Mouse (Mus musculus) left cerebral cortex, postnatal 10 days (tissue): ENCODE measurements around the gene Nr1h4. TPM values are rescaled to one million over a fixed set of nuclear protein-coding genes. Genes with fewer than 3 reads are reported as not detected.

ENCODE experiments used
- DNase-seq, 2 experiments: peaks; one replicate each; pipeline ENCODE4 v3.0.0; 2021 to 2022; ENCODE audit warnings: low spot score in 2 of 2, mixed read lengths in 1 of 2; ENCODE audit errors: extremely low spot score in 1 of 2
- intact Hi-C: fragments of 180-260 bp; cut with DNase I; formaldehyde crosslinking; loops from one replicate; pipeline ENCODE4 v1.15.1; 2025
- total RNA-seq, 2 experiments: library from RNA; stranded (reverse); gene quantifications; 2 replicates each; pipeline ENCODE4 v1.2.3; 2021

Gene Nr1h4
- total RNA-seq, 2 experiments from 2014 or later: 0.17 to 0.34 TPM

- intact Hi-C loops: no loop called here
- DNase-seq: no peak
Observed at GRCm38 (mm10) chr10:89486995-89487742, 46.2 kb downstream of the Nr1h4 start.

GRCm38 (mm10) chr10:89484907-89485306 lies 48.5 kb downstream of the Nr1h4 start:
- DNase-seq: no peak
- intact Hi-C loops: no loop called here

GRCm38 (mm10) chr10:89483812-89484602 lies 49.4 kb downstream of the Nr1h4 start:
- no peak for DNase-seq
- intact Hi-C loops: no loop called here

- intact Hi-C loops: no loop called here
- no peak for DNase-seq
Observed at GRCm38 (mm10) chr10:89483113-89483512, 50.3 kb downstream of the Nr1h4 start.

GRCm38 (mm10) chr10:89482142-89482681 lies 51.2 kb downstream of the Nr1h4 start:
- intact Hi-C loops: no loop called here
- DNase-seq: no peak

- intact Hi-C loops: no loop called here
- no peak for DNase-seq
Observed at GRCm38 (mm10) chr10:89481638-89482037, 51.7 kb downstream of the Nr1h4 start.

GRCm38 (mm10) chr10:89478766-89479165 lies 54.6 kb downstream of the Nr1h4 start:
- intact Hi-C loops: no loop called here
- DNase-seq: no peak

- intact Hi-C loops: no loop called here
- DNase-seq: no peak
Observed at GRCm38 (mm10) chr10:89470596-89471353, 62.6 kb downstream of the Nr1h4 start.

GRCm38 (mm10) chr10:89464760-89465405 lies 68.5 kb downstream of the Nr1h4 start:
- DNase-seq: no peak
- intact Hi-C loops: loop anchor here (5.0 kb wide), 1 partner anchor 138 kb away; no protein-coding TSS in a partner anchor

- intact Hi-C loops: loop anchor here (5.0 kb wide), 1 partner anchor 136 kb away; no protein-coding TSS in a partner anchor
Observed at GRCm38 (mm10) chr10:89462890-89463289, 70.5 kb downstream of the Nr1h4 start.

GRCm38 (mm10) chr10:89461856-89462507 lies 71.4 kb downstream of the Nr1h4 start:
- intact Hi-C loops: loop anchor here (2.0 to 5.0 kb wide), 2 partner anchors 135 to 169 kb away; no protein-coding TSS in a partner anchor
- peak; percentile 78 to 89 for DNase-seq

More at GRCm38 (mm10) chr10:89462890-89463289, 70.5 kb downstream of the Nr1h4 start:
- no peak for DNase-seq

- no peak for DNase-seq
- intact Hi-C loops: loop anchor here (2.0 to 5.0 kb wide), 2 partner anchors 134 to 170 kb away; no protein-coding TSS in a partner anchor
Observed at GRCm38 (mm10) chr10:89460972-89461371, 72.4 kb downstream of the Nr1h4 start.

GRCm38 (mm10) chr10:89458770-89459169 lies 74.6 kb downstream of the Nr1h4 start:
- no peak for DNase-seq
- intact Hi-C loops: no loop called here

- intact Hi-C loops: no loop called here
- no peak for DNase-seq
Observed at GRCm38 (mm10) chr10:89453794-89454193, 79.6 kb downstream of the Nr1h4 start.

- no peak for DNase-seq
- intact Hi-C loops: no loop called here
Observed at GRCm38 (mm10) chr10:89453068-89453641, 80.2 kb downstream of the Nr1h4 start.

- intact Hi-C loops: no loop called here
- DNase-seq: peak in 1 of 2 experiments; percentile 20
Observed at GRCm38 (mm10) chr10:89450411-89450810, 83.0 kb downstream of the Nr1h4 start.

GRCm38 (mm10) chr10:89444381-89444780 lies 89.0 kb downstream of the Nr1h4 start:
- DNase-seq: no peak
- intact Hi-C loops: loop anchor here (5.0 kb wide), 1 partner anchor 117 kb away; no protein-coding TSS in a partner anchor
